Mouse (Mus musculus): ENCODE measurements around the gene Hic2. TPM values are rescaled to one million over a fixed set of nuclear protein-coding genes. Genes with fewer than 3 reads are reported as not detected.

Gene Hic2
- total and polyA plus RNA-seq, 3 experiments = 5.9 to 9.5 TPM; not detected in 1

- no peaks in the 10 kb centered on the region for H3K9me3 ChIP-seq (replicated peaks; ENCODE audit: insufficient read depth, low read length)
- H3K4me3 ChIP-seq (ENCODE audit: control insufficient read depth in 1 of 2, insufficient read depth in 1 of 2, low read depth in 2 of 2, low read length in 2 of 2) = no peak overlapping the region
- H3K27ac ChIP-seq (ENCODE audit: control insufficient read depth, low read depth, low read length) = no peak overlapping the region
- no peak for DNase-seq (ENCODE audit: low read depth, low spot score)
- TF ChIP-seq TCF12 (IDR thresholded peaks at IDR 0.05; ENCODE audit: low read depth, low read length) = no peak
- no peak for TF ChIP-seq NELFE (IDR thresholded peaks at IDR 0.05; ENCODE audit: low read depth, low read length)
- no peak for TF ChIP-seq ZMIZ1 (IDR thresholded peaks at IDR 0.05; ENCODE audit: low read depth, low read length)
- no peak for TF ChIP-seq CTCF (IDR thresholded peaks at IDR 0.05 in 2 of 3, conservative IDR thresholded peaks at IDR 0.05 in 1 of 3; ENCODE audit: control insufficient read depth in 1 of 3, insufficient read depth in 1 of 3, low read depth in 2 of 3, low read length in 3 of 3, poor library complexity in 1 of 3, severe bottlenecking in 1 of 3)
- TF ChIP-seq RAD21 (IDR thresholded peaks at IDR 0.05; ENCODE audit: low read depth, low read length) = no peak
- TF ChIP-seq POLR2AphosphoS5 (IDR thresholded peaks at IDR 0.05; ENCODE audit: borderline replicate concordance, low read depth, low read length) = no peak
- peaks cover 11 to 19% of the 10 kb centered on the region in 2 experiments for H3K4me1 ChIP-seq (ENCODE audit: control insufficient read depth in 1 of 2, insufficient read depth in 2 of 2, low read length in 2 of 2)
- H3K36me3 ChIP-seq (ENCODE audit: control insufficient read depth in 1 of 2, insufficient read depth in 2 of 2, low read length in 2 of 2) = peaks cover 1 to 14% of the 10 kb centered on the region in 2 experiments
- H3K27me3 ChIP-seq (ENCODE audit: control insufficient read depth in 1 of 2, insufficient read depth in 2 of 2, low read length in 2 of 2) = no peaks in the 10 kb centered on the region
- peaks cover 4% of the 10 kb centered on the region; the same call in 1 of the 2 replicates for H3K79me2 ChIP-seq (ENCODE audit: control insufficient read depth, insufficient read depth, low read length, poor library complexity)
- H3K9ac ChIP-seq (ENCODE audit: control insufficient read depth, low read depth, low read length, poor library complexity, severe bottlenecking) = no peak overlapping the region
Observed at GRCm38 (mm10) chr16:17257359-17257821, 24.0 kb downstream of the Hic2 start.

GRCm38 (mm10) chr16:17258917-17259316 is 25.5 kb downstream of the Hic2 start:
- H3K4me3 ChIP-seq (ENCODE audit: control insufficient read depth in 1 of 2, insufficient read depth in 1 of 2, low read depth in 2 of 2, low read length in 2 of 2) = no peak overlapping the region
- peaks cover 4% of the 10 kb centered on the region; the same call in 1 of the 2 replicates for H3K79me2 ChIP-seq (ENCODE audit: control insufficient read depth, insufficient read depth, low read length, poor library complexity)
- no peak for TF ChIP-seq POLR2A (IDR thresholded peaks at IDR 0.05; ENCODE audit: control insufficient read depth in 1 of 2, insufficient read depth in 1 of 2, low read depth in 1 of 2, low read length in 2 of 2, poor library complexity in 1 of 2)
- no peak for TF ChIP-seq TCF12 (IDR thresholded peaks at IDR 0.05; ENCODE audit: low read depth, low read length)
- TF ChIP-seq TAL1 (IDR thresholded peaks at IDR 0.05; ENCODE audit: low read length) = no peak
- no peak for TF ChIP-seq ZNF384 (IDR thresholded peaks at IDR 0.05; ENCODE audit: low read depth, low read length)
- no peak for TF ChIP-seq TBP (IDR thresholded peaks at IDR 0.05; ENCODE audit: low read depth, low read length)
- H3K27ac ChIP-seq (ENCODE audit: control insufficient read depth, low read depth, low read length) = no peak overlapping the region
- no peaks in the 10 kb centered on the region for H3K9me3 ChIP-seq (replicated peaks; ENCODE audit: insufficient read depth, low read length)
- H3K9ac ChIP-seq (ENCODE audit: control insufficient read depth, low read depth, low read length, poor library complexity, severe bottlenecking) = no peak overlapping the region
- DNase-seq (ENCODE audit: low read depth, low spot score) = no peak
- no peaks in the 10 kb centered on the region for H3K27me3 ChIP-seq (ENCODE audit: control insufficient read depth in 1 of 2, insufficient read depth in 2 of 2, low read length in 2 of 2)
- H3K4me1 ChIP-seq (ENCODE audit: control insufficient read depth in 1 of 2, insufficient read depth in 2 of 2, low read length in 2 of 2) = peaks cover 0 to 4% of the 10 kb centered on the region in 2 experiments; a peak in 1 of 4 replicates
- peaks cover 0 to 1% of the 10 kb centered on the region in 2 experiments; a peak in 2 of 4 replicates for H3K36me3 ChIP-seq (ENCODE audit: control insufficient read depth in 1 of 2, insufficient read depth in 2 of 2, low read length in 2 of 2)

DNA sequence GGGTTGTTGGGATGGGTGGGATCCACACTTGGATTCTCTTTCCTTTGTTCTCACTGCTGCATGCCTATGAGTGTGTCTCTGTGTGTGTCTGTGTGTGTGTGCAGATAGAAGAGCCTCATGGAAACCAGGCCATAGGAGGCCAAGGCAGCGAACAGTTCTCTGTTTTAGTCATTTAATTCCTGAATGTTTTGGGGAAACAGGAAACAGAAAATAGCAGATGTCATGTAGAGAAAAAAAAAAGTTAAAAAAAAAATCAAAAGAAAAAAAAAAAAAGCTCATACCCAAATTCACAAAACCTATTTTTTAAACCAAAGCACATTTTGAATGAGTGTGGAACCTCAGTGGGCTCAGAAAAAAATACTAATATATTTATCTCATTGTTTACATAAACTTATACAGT is 28.0 kb downstream of the Hic2 start:
- DNase-seq (ENCODE audit: low read depth, low spot score) = no peak
- Histone ChIP-seq H3K4me3 (ENCODE audit: control insufficient read depth in 1 of 2, insufficient read depth in 1 of 2, low read depth in 2 of 2, low read length in 2 of 2) (no peak overlapping the region), H3K9ac (ENCODE audit: control insufficient read depth, low read depth, low read length, poor library complexity, severe bottlenecking) (no peak overlapping the region), H3K36me3 (ENCODE audit: control insufficient read depth in 1 of 2, insufficient read depth in 2 of 2, low read length in 2 of 2) (peaks cover 0 to 1% of the 10 kb centered on the region in 2 experiments; a peak in 2 of 4 replicates), H3K4me1 (ENCODE audit: control insufficient read depth in 1 of 2, insufficient read depth in 2 of 2, low read length in 2 of 2) (no peaks in the 10 kb centered on the region), H3K9me3 (replicated peaks; ENCODE audit: insufficient read depth, low read length) (no peaks in the 10 kb centered on the region), H3K79me2 (ENCODE audit: control insufficient read depth, insufficient read depth, low read length, poor library complexity) (no peaks in the 10 kb centered on the region), H3K27me3 (ENCODE audit: control insufficient read depth in 1 of 2, insufficient read depth in 2 of 2, low read length in 2 of 2) (no peaks in the 10 kb centered on the region), H3K27ac (ENCODE audit: control insufficient read depth, low read depth, low read length) (no peak overlapping the region)
- TF ChIP-seq E2F4 (IDR thresholded peaks at IDR 0.05; ENCODE audit: borderline replicate concordance, low read depth, low read length) = no peak
- no peak for TF ChIP-seq MXI1 (IDR thresholded peaks at IDR 0.05; ENCODE audit: low read depth, low read length)
- no peak for TF ChIP-seq USF1 (IDR thresholded peaks at IDR 0.05; ENCODE audit: low read depth, low read length)
- no peak for TF ChIP-seq UBTF (IDR thresholded peaks at IDR 0.05; ENCODE audit: borderline replicate concordance, insufficient read depth, low read depth, low read length)
- no peak for TF ChIP-seq MAFK (IDR thresholded peaks at IDR 0.05; ENCODE audit: borderline replicate concordance, low read depth, low read length)
